Mouse (Mus musculus) frontal cortex, postnatal 14 days (tissue): ENCODE measurements at regions not wholly inside any gene's neighbourhood (a gene's known extent, or its start where the extent isn't known, plus 50 kb on each side); places are given as distances from the start of the nearest gene placed in this dataset.
"Not testable (repeated sequence)": the region's sequence is repeated elsewhere in the genome, so short reads cannot be mapped to it uniquely, and the experiment has no call there.

ENCODE experiments used
- DNase-seq, 2 experiments: peaks; one replicate each; pipeline ENCODE4 v3.0.0; 2022; ENCODE audit warnings: low spot score in 2 of 2

DNA sequence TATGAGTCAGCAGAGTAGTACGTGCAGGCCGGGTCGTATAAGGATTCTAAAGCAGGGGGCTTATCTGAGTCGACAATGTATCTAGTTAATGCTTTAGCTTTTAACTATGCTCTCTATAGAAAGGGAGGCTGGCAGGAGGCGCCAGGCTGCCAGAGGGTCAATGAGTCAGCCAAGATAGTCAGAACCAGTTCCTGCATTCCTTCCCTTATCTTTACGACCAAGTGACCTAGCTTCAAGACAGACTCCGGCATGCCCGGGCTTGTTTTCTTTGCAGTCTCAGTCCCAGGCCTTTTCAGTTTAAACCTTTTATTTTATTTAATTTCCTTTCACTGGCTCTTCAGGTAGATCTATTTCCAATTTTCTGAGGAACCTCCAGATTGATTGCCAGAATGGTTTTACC lies 374.0 kb upstream of the Nrxn1 start:
- DNase-seq = no peak

DNA sequence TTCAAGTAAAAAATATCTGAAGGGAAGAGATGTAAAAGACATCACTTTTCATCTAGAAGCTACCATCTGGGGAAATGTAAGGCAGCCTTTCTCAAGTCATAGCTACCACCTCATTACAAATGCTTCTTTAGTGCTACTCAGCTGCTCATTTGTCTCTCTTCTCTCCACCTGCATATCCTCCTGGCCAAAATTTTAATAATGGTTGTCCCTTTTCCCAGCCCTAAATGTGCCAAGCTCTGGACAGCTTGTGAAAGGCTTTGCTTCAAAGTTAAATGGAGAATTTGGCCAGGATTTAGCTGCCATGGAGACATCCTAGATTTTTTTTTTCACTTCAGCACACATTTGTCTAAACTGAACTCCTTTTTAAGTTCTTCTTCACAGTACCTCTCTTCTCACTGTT lies 358.8 kb upstream of the Nrxn1 start:
- DNase-seq = peak; percentile 8 to 21

DNA sequence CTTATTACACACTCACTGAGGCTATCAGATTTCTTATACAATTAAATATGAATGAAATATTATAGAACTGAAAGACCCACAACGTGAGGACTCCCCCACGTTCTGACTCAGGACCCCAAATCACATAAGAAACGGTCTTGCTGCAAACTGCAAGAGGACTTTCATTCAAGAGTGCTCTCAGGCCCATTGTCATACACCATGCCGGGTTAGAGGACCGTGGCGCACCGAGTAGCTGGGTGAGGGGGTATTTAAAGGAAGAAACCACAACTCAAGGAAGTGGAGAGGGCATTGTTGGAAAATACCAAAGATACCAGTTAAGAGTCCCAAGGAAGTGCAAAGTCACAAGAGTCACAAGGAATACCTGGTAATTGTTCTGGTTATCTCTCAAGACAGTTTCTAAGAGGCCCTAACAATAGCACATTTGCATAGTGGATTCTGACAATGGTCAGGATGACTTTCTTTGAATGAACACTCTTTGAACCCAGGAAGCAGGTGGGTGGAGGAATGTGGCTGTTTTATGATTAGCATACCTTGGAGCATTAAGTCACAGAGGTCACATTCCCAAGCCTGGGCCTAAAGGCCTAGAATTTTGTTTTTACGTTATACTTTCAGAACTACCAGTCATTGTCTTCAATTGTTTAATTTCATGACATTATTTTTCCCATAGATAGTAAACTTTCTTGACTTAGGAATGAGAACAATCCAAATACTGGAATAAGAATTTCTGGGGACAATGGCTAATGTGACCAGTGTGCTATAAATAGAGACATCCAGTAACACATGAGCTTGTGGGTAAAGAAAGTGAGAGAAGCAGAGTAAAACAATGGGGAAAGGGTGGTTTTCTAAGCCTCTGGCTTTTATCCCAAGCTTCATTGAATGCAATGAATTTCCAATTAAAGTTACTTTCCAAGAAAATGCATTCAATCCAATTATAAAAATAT lies 339.2 kb upstream of the Nrxn1 start:
- DNase-seq = not testable (repeated sequence)

DNA sequence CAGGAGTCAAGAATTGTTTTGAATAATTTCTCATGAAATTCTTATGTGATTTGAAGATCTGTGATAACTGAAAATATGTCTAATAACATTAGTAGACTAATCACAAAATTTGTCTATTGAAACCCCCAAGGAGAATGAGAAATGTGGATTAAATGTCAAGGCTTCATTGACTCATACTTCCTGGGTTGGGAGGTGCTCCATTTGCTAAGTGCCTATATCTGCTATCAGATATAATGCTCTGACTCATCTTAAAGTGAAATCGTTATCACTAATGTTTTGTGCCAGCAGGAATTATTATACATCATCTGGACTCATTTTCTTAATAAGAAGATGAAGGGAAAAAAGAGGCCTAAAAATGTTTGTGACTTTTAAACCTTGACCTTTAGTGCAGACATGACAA lies 337.5 kb upstream of the Nrxn1 start:
- no peak for DNase-seq

DNA sequence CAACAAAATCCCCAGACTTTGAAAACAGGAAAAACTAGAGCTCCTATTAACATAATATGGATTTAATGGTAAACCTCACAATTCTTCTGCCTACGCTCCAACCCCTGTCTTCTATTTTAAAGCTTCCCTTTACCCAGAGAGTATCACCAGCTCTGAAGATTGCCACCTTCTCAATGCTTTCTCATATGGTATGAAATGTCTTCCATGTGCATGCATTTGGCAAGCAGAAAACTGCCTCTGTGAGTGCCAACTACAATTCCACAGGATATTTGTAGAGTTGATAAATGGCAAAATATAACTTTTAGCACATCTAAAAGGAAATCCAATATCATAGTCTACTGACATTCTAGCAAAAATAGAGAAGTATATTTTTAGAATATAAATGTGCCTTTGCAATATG lies 332.2 kb upstream of the Nrxn1 start:
- DNase-seq = peak in 1 of 2 experiments; percentile 6

DNA sequence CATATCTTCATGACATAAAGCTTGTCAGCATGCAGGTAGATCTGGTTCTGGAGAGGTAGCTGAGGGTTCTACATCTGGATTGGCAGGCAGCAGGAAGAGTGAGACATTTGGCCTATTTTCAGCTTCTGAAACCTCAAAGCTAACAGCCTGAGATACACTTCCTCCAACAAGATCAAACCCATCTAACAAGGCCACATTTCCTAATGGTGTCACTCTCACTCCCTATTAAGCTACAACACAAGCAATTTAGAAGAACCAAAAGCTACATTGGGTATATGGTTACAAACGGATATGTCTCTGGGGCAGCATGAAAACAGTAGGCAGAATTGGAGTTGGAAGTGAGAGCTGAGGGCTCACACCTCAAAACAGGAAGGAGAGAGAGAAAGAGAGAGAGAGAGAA lies 325.7 kb upstream of the Nrxn1 start:
- DNase-seq = no peak

DNA sequence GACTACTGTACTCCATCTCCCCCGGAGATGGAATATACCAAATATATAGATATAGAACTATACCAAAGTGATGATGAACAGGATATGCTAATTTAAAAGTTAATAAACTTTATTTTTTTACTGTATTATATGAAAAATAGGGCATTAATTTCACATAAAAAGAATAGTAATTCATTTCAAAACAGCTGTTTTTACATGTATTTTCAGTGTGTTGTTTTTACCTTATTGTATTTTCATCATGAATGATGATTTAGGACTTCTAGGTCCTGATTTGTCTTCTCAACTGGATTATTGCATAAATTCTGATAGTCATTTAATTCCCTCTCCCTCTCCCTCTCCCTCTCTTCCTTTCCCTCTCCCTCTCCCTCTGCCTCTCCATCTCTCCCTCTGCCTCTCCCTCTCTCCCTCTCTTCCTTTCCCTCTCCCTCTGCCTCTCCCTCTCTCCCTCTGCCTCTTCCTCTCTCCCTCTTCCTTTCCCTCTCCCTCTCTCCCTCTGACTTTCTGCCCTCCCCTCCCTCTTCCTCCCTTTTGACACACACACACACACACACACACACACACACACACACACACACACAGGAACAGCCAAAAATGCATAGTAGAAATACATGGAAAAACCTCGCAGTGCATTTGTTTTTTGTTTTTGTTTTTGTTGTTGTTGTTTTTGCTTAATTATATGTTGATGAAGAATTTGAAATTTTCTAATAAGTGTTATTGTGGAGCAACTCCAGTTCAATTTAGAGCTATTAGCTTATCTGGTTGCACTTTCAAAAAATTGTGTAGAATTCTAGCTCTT lies 298.3 kb upstream of the Nrxn1 start:
- DNase-seq = no peak

DNA sequence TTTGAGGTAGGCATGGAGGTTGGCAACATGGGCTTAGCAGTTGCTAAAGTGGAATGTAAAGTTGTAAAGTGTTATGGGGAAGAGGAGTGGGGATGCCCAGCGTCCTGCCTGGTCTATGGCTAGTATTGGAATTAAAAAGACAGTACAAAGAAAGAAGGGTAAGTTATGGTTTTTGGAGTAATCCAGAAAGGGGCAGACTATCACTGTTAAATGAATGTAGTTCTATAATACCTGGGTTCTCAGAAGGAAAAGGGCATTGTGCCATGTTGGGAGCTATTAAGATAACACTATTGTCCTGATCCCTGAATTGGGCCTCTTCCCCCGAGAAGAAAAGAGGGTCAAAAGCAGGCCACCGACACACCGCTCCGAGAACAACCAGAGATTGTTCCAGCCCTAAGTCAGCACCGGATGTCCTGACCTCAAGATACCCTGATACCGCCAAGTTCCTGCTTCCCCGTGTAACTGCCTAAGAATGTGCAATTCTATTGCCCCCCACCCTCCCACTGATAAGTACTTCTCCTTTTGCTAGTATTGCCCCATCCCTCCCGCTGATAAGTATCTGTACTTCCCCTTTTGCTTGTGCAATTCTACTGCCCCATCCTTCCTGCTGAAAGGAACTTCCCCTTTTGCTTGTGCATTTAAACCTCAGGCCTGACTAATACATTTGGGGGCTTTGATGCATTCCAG lies 297.2 kb upstream of the Nrxn1 start:
- not testable (repeated sequence) for DNase-seq

DNA sequence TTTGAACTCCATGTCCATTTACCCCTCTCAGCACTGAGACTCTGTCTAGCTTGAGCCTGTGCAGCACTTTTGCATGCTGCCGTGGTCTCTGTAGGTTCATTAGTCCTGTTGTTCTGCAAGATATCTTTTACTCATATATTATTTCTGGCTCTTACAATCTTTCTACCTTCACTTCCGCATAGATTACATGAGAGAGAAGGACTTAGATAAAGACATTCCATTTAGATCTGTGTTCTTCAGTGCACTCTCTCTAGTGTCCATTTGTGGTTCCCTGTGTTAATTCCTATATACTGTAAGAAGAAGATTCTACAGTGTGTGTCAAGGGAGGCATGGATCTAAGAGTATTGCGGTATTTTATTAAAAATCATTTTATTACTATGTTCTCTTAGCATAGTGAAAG lies 295.6 kb upstream of the Nrxn1 start:
- no peak for DNase-seq

DNA sequence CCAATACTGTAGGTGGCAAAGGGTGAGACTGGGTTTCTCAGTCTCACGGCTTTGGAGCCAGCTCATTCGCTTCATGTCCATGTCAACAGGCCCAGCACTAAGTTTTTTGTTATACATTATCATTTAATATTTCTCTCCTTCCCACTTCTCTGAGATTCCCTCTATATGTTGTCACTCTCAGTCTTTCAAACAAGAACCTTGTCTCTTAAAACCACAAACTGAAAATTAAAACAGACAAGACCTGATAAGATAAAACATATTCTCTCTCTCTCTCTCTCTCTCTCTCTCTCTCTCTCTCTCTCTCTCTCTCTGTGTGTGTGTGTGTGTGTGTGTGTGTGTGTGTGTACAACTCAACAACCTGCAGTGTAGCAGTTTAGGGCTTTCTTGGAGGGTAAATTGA lies 295.2 kb upstream of the Nrxn1 start:
- DNase-seq = no peak

DNA sequence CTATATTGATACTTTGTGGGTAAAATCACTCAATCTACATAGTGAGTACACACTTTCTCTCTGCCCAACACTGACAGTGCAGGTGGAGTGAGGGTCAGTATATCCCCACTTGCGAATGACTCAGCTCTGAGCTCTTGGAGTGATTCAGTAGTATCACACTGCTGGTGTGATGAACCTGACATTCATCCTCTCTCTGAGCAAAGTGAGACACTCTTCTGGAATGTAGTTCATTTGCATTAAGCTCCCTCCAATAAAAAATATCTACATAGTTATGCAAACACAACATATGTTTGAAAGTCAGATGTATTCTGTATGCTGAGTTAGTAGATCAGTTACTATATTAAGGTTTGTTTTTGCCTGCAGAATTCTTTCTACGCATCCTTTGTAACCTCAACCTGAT lies 293.1 kb upstream of the Nrxn1 start:
- DNase-seq = no peak

DNA sequence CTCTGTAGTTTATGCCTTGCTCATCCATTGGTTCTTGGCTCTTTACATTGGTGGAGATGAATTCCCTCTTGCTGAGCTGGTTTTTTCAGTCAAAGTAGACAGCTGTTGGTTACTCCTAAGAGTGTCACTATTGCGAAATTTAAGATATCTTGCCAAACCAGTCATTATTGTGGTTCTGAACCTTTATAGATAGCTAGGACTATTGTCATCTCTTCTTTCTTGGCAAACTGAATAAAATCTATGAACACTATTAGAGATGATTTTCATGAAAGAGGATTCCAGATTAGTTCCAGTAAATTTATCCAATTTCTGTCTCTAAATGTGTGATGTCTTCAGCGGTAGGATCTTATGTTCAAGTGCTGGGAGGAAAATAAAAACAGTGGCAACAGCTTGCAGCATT lies 275.3 kb upstream of the Nrxn1 start:
- no peak for DNase-seq

DNA sequence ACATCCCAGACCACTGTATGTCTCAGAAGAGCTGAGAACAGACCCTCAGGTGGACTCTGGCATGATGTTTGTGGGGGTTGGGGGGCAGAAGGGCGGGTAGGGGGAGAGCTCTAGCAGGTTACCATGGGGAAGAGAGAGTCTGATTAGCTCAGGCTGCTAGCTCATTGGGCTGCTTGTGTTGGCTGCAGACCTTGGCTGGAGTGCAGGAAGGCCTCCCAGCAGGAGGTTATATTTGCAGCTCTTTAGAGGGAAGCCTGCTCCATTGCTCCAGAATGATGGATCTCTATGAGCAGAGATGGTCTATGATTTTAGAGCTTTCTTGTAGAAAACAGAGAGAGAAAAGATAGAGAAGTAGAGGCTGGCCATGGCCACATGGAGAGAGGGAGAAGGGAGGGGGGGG lies 268.4 kb upstream of the Nrxn1 start:
- no peak for DNase-seq

DNA sequence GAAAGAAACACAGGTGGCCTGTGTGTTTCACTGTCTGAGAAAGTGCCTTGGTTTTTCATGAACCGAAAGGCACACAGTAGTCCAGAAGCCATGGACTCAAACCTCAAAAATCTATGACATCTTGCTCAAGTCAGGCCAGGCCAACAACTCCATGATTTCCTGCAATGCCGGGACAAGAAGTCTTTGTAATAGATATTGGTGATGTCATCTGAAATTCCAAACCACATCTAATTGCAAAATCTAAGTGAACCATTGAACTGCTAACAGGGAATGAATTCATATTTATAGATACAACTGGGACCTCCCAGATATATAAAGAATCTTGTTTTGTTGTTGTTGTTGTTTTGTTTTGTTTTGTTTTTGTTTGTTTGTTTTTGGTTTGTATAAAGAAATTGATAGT lies 259.2 kb upstream of the Nrxn1 start:
- no peak for DNase-seq

DNA sequence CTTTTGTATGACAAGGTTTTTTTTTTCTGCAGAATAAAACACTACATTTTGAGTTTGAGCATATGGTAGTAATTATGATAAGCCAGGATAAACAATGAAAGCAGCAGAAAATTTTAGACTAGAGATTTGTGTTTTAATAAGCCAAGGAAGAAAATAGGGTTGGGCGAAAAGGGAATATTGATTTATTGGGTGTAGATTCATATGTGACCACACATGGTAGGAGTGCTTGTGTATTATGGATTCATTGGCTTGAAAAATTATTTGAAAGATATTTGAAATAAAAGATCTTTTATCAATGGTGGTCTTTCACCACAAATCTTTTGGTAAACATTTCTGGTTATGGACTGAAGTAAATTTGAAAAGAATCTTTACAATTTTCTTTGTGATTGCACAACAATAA lies 244.0 kb upstream of the Nrxn1 start:
- no peak for DNase-seq

DNA sequence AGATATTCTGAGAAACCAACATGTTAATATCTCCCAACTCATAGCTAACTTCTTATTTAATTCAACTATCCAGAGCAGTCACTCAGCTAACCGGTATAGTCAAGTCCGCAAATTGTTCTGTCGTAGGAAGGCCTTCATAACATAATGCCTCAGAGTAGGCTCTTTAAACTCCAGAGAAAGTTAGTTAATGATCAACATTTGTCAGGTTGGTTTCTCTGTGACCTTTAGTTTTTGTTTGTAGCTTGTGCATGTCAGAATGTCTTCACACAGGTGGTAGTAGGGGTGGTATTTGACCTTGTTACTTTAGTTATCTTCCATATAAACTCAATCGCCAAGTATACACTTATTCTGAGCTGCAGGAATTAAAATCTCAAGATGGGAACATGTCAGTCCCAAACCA lies 240.9 kb upstream of the Nrxn1 start:
- DNase-seq = no peak

DNA sequence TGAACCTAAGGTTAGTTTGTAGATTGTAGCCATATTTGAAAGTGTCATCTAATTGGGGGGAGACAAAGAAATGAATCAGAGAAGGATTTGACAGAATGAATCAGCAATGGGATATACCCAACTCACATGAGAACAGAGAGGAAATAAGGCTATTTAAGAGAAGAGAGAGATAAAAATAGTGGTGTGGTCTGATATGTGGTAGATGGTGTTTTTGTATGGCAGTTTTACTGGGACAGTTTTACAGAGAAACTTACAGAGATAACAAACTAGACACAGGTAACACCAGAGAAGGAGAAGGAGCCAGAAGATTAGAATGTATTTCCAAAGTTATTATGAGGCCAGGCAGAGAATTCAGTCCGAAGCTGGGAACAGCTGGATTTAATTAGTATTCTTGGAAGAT lies 240.3 kb upstream of the Nrxn1 start:
- no peak for DNase-seq

DNA sequence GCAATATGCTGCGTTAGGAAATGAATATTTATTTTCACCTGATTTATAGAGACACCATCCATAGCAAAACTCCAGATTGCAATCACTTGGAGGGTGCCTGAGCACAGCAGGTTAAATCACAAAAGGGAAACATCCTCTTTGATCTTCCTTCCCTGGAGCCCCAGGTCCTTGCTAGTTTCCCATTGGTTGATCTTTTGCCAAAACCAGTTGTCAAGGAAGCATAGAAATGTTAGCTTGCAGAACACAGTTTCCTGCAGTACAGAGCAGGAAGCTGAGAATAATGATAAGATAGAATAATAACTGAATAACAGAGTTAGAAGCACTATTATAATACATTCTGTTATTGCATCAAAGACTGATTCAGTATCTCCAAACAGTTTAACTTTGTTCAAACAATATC lies 231.5 kb upstream of the Nrxn1 start:
- no peak for DNase-seq

DNA sequence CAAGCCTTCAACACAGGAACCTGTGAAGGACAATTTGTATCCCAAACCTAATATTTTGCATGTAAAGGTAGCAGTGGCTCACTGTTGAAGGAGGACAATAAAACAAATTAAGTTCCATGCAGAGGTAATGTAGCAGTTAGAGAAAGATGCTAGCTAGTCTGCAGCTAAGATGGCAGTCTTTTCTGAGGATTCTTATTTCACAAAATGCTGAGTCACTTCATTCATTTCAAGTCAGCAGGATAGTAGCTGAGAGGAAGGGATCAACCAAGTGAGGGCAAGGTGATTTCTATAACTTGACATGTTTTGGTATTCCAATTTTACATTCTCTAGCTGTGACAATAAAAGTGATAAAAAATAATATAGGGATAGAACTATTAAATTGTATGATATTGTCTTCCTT lies 194.0 kb upstream of the Nrxn1 start:
- DNase-seq = no peak

DNA sequence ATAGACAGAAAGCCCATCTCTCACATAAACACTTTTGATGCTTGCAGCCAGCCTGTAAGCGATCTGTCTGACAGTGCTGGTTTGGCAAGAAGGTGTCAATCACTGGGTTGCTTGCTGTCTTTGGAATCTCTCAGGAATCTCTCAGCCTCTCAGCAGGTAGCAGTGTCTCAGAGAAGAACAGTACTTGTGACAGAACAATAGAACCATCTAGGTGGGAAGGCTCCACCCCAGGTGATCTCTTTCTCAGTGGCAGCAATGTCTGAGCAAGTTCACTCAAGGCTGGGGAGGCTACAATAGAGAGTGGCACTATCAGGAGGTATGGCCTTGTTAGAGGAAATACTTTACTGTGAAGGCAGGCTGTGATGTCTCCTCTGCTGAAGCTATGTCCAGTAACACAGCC lies 181.5 kb upstream of the Nrxn1 start:
- no peak for DNase-seq

DNA sequence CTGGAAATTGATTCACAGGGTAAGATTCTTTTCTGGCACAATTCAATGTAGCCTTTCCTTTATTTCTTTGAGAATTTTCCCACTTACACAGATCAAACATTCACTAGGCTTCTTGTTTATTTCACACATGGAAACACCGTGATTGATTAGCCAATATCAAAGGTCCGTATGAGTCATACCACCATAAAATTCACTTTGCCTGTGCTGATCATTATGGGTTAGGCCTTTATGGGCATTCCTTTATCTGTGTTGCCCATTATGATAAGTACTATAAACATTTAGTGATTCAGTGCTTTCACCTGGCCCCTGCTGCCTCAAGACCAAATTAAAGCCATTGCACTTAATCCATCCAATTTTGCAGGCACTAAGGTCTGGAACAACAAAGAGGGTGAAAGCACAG lies 145.8 kb upstream of the Nrxn1 start:
- DNase-seq = no peak

DNA sequence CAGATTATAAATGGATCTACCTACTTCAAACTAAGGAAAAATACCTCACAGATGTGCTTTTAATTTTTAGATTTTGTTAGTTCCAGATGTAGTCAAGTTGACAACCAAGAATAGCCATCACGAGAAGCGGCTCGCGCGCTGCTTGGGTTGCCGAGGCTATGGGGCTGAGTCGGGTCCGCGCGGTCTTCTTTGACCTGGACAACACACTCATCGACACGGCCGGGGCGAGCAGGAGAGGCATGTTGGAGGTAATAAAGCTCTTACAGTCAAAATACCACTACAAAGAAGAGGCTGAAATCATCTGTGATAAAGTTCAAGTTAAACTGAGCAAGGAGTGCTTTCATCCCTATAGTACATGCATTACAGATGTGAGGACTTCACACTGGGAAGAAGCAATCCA lies 143.8 kb upstream of the Nrxn1 start:
- DNase-seq = not testable (repeated sequence)

DNA sequence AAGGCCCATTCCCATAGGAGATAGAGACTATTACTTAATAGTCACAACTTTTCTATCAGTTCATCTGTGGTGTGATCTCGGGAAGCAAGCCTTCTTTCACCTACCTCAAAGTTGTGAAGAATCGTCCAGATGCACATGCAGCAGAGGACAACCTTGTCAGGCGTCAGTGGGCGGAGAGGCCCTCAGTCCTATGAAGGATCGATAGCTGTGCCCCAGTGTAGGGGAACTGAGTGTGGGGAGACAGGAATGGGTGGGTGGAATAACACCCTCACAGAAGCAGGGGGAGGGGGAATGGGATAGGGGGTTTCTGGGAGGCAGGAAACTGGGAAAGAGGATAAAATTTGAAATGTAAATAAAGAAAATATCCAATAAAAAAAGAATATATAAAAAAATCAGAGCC lies 133.5 kb upstream of the Nrxn1 start:
- DNase-seq = no peak
